Mouse (Mus musculus) MEL-GATA-1-ER (cell line): ENCODE results near the gene Ereg.

Experiments
- DNase-seq: peaks from one replicate; pipeline ENCODE4 v3.0.0-alpha.2; 2012; ENCODE audit warnings: low read depth; ENCODE audit errors: extremely low read depth

Ereg gene

DNA sequence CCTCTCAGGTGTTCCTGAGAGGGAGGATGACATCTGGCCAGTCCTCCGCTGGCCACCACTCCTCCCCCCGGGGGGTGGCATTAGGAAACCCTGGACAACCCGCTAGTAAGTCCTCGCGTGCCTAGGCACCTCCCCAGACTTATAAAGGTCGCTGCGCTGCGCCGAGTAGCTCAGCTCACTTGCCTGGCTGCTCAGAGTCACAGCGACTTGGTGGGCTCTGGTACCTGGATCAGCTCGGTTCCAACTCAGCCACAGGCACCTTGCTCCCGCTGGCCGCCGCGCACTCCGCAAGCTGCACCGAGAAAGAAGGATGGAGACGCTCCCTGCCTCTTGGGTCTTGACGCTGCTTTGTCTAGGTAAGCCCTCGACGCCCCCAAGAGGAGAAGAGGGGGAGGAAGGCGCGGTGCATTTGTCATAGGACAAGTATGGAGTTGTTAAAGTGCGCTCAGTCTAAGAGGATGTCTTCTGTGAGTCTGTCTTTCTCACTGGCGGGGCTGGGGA is at the start of gene Ereg:
Gene Ereg (plus strand): TSS at position 173 of the 501 bp plus-strand sequence.
- DNase-seq: no peak

DNA sequence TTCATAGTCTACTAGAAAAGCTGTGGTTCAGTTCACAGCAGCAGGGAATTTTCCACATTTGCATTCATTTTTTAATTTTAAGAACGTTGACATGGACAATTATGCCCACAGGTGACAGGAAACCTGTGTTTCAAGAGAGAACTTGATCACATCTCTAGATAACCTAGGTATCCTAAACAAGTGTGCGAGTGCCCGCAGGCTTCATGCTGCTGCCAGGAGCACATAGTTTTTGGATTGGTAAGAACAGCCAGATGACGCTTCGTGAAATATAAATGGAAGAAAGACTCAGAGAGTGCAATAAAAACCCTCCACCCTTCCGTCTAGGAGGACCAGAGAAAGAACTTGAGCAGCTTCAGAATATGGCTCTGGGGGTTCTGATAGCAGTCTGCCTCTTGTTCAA is 47.3 kb upstream of the Ereg start, which contains the start of gene Epgn:
Gene Epgn (plus strand): TSS at position 301 of the 400 bp plus-strand sequence.
- no peak for DNase-seq

DNA sequence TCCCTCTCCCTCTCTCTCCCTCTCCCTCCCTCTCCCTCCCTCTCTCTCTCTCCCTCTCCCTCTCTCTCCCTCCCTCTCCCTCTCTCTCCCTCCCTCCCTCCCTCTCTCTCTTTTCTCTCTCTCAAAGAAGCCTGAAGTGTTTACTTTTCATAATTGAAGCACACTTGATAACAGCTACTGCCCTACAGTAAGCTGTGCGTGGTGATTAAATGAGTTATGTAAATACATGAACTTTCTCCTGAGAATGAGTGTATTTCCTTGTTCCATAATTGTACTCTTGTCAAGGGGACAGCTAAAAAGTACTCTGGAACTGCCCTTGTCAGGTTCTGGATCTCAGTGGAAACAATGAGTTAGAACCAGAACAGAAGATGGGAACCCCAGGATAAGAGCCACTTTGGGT is 46.6 kb upstream of the Ereg start:
- no peak for DNase-seq

DNA sequence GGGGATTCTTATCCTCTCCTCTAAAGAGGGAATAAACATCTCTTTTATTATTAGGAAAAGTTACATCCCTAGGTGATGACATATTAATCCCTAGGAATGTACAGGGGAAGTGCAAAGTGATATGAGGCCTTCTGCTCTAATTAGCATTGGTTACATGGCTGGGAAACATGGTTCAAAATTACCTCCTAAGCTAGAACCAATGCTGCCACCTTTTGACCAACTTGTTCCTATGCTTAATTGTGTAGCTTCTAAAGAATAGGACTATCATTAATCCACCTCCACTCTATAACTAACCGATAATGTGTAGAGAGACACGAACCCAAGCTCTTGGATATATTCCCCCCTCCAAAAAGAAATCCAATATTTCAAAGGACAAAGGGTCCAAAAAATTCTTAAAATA is 43.8 kb upstream of the Ereg start:
- no peak for DNase-seq

DNA sequence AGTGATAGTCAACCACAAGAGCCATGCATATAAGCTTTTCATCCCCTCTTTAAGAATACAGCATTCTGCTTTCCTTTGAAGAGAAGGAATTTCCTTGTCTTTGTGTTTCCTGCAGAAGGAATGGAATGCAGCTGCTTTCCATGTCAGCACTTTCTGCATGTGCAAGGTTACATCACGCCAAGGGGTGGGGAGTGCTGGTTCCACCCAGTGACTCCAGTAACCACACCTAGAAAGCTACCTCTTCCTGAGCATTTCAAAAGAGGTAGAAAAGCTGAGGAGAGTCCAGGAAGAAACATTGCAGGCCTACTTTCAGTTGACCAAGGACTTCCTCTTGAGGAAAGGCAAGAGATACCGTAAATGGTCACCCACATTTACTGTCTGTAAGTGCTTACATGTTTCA is 39.1 kb upstream of the Ereg start:
- no peak for DNase-seq

DNA sequence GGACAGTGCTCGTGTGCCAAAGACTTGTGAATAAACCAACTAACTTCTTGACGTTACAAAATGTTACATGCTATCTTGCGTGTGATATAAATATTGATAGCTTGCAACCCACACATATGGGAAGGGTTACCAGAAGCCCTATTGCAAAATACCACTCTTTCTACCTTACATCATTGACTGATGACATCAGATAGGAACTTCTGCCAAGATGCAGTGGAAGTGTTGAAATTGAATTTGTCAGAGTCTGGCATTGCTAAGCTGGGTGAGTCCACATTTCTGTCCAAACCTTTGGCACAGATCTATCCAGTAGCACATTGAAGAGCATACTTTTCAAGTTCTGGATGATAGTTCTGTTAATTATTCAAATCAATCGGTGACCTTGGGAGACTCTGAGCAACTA is 37.8 kb upstream of the Ereg start:
- no peak for DNase-seq

DNA sequence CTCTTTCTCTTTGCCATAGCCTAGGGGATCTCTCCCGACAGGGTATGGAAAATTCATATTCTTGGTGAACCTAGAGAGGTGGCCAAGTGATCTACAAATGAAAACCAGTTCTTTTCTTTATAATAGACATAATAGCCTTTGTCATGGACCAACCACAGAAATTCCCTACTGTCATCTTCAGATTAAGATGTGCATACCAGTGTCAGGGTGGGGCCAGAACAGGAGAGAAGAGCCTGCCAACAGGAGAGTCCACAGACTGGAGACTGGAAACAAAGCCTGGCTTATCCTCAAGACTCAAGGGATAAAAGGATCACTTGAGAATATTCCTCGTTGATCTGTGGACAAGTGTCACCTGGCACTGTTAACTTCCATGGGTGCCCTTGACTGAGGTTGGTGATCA is 36.7 kb upstream of the Ereg start:
- DNase-seq: no peak

DNA sequence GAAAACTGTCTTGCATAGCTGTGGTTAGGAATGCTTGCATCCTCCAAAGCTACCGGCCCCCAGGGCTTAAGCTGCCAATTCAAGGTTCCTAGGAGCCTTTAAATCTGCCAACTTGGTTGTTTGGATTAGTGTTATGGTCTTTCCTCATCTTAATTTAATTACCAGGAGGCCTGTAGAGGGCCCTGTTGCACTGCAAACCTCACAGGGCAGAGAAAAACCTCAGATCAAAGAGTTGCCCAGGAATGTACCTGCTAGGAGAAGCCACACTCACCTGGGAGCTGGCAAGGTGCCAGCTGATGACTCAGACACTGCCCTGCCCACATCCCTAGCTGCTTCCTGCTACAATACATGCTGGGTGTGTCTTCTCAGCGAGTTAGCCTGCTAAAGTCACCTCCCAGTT is 35.9 kb upstream of the Ereg start:
- DNase-seq: no peak

DNA sequence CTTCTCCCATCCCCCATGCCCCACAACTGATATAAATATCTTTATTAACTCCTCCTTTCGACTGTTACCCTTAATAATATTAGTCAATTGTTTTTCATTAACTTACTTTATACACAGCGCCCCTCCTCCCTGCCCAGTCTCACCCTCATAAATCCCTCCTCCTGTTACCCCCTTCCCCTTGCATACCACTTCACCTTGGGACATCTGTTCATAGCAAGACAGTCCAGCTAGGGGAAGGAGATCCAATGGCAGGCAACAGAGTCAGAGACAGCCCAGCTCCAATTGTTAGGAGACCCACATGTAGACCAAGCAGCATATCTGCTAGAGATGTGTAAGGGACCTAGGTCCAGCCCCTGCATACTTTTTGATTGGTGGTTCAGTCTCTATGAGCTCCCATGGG is 35.5 kb upstream of the Ereg start:
- DNase-seq: no peak

DNA sequence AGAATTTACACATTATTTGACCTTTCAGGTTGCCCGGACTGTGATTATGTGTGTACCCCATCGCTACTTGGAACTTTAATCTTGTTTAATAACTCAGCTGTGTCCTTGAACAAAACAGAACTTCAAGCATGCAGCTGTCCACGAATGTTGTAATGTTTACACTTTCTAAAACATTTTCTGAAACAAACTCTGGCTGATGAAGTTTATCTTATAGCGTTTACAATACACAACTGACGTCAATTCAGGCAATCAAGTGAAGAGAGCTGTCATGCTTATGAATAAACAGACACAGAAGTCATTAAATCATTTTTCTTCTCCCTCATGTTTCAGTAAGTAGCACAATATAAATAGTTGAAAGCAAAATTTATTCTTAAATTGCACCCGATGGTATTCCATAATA is 26.4 kb upstream of the Ereg start:
- no peak for DNase-seq

DNA sequence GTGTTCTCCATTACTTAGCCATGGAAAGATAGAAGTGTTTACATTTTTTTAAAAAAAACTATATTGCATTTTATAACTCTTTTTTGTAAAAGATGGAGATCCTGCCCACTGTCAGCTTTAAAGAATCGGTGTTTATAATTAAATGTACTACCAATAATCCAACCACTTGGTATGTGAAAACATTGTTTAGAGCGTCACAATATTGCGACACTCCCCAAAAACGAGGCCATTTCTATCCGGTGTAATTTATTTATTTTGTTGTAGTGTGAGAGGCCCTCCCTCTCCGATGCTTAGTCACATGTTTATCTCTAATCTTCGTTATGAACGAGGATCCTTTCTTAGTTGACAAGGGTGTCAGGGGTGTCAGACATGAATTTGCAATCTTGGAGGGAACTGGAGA is 26.0 kb upstream of the Ereg start:
- DNase-seq: no peak

DNA sequence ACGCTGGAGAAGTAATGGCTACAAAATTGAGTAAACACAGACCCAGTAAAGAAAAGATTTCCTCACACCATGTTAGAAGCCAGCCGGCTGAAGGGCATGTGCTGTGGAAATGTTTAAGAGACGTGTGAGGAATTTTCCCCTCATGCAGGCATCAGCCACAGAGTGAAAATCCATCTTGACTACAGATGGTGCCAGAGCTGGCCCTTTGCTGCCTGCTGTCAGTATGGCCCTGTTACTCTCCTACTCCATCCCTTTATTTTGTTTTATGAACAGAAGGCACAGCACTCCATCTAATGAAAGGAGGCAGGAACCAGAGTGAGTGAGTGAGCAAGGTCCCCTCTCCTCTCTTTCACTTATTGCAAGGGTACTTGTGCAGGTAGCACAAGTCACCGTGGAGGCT is 2.1 kb upstream of the Ereg start:
- no peak for DNase-seq

DNA sequence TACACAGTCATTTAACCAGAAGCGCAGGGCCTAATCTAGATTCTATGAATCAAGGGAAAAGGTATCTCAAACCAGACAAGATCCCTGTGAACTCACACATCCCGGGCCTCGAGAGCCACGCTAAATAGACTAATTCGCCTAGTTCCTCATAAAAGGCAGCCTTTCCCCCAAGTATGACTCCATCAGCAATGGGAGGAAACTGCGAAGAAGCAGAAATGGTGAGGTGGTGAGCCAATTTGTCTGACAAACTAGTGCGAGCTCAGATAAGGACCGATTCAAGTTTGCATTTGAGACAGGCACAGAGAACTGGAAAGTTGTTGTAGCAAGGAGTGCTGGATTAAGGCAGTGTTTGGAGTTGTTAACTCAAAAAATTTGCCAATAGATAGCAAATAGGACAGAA is 796 bp upstream of the Ereg start:
- DNase-seq: no peak

DNA sequence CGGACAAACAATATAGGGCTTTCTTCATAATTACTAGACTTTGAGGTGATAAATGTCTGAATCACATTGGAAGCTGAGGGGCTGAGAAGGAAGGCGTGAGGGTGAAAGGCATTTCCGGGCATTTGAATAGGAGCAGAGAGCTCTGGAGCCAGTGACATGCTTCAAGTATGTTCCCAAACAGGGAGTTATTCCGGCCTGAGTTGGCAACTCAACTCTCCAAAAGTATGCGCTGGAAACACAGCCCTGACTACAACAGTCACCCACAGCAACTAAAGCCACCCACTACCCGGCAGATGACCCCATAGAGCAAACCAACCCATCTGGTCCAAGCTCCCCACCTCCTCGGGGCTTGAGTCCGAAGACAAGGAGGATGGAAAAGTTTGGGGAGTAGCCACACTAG is 396 bp upstream of the Ereg start:
- DNase-seq: no peak

DNA sequence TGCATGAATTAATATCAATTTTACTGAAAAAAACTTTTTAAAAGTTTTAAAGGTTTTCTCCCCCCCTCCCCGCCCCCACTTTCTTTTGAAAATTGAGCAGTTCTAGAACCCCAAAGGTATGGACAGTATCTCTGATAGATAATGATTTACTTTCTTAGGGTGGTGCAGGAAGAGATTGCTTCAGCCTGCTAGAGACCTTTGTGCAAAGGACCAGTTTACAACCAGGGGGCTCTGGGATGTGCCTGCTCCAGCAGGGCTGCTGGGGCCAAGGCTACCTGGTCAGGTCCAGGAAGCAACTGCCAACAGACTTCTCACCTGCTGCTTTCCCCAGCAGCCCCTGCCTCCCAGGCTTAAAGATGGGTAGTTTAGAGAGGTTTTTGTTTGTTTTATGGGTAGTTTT is 599 bp downstream of the Ereg start:
- no peak for DNase-seq

DNA sequence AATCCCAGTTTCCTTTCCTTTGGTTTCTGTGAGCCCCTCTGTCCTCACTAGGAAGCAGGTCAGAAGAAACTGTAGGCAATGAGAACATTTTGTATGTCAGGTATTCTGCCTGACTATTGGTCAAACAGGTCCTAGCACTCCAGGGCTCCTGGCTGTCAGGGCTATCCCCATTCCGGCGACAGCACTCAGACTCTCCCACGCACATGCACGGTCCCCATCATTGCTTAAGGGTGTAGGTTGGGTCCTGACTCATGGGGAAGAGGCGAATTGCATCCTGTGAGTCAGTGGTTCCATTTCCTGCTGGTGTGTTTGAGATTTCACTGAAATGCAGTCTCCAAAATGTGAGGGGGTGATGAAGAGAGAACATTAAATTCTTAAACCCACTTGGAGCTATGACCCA is 8.6 kb downstream of the Ereg start:
- no peak for DNase-seq

DNA sequence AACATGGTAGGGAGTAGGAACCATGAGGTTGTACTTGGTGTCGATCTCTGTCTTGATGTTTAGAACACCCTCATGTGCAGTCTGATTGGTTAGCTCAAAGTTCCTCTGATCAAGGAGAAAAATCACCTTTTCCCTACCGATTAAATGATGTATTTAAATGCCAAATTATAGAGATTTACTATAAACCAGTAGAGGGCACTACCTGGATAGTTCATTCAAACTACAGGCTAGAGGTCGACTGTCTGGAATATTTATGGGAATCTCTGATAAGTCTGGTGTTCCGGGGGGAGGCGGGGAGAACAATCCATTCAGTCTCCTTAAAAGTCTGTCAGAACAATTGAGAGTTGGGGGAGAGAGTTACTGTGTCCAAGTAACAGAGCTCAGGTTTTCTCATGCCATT is 10.9 kb downstream of the Ereg start:
- no peak for DNase-seq

DNA sequence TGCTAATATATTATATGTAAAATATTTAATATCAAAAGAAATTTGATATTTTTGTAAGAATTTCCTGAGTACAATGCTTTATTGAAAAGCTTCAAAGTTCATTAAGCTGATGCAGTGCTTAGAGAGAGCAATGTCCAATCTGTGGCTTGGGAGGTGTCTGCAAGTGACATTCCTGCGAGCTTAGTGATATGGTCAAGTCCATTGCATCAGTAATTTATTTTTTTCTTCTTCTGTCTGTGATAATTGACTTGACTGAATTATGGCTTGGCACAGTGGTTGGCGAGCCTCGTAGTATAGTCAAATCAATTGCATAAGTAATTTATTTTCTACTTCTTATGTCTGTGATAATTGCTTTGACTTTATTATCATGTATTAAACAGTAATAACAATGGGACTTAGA is 15.9 kb downstream of the Ereg start:
- DNase-seq: no peak

DNA sequence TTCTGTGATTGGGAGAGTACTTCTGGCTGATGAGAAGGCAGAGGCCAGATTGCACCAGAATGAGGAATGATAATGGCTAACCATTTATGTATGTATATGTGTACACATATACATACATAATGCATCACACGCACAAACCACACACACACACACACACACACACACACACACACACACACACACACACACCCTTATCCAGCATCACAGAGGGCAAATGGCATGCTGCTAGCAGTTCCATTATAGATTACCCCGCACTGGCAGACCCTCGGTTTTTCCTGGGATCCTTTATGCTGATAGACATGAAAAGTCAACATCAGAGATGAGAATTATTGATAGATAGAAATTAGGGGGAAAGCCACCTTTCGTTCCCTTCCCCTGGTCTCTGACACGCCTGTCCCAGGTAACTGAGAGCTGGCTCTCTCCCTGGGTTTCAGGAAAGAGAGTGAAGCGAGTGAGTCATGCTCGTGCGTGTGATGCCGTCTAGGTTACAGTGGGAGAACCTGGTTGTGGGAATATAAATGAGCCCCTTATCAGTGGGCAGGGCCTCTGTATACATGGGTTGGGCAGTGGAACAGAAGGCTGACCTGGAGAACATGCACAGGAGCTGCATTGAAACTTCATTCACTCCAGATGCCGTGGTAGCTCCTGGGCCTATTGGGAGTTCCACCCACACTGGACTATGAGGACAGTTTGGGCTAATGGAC is 23.6 kb downstream of the Ereg start:
- DNase-seq: no peak

DNA sequence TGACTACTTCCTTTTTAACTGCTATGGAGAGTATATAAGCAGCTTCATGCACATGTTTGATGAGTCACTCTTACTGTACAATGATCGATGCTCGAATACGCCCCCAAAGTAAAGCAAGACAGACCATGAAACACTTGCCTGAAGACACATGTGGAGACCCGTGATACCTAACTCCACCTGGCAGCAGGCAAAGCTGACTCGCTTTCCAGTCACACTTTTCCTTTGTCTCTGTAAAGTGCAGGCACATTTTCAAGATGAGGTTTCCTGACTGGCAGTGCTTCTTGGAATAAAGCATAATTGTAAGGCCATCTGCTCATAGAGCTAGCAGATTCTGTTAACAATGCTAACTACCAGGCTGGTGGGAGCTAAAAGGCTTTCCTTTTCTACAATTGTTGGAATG is 27.3 kb downstream of the Ereg start:
- DNase-seq: no peak

DNA sequence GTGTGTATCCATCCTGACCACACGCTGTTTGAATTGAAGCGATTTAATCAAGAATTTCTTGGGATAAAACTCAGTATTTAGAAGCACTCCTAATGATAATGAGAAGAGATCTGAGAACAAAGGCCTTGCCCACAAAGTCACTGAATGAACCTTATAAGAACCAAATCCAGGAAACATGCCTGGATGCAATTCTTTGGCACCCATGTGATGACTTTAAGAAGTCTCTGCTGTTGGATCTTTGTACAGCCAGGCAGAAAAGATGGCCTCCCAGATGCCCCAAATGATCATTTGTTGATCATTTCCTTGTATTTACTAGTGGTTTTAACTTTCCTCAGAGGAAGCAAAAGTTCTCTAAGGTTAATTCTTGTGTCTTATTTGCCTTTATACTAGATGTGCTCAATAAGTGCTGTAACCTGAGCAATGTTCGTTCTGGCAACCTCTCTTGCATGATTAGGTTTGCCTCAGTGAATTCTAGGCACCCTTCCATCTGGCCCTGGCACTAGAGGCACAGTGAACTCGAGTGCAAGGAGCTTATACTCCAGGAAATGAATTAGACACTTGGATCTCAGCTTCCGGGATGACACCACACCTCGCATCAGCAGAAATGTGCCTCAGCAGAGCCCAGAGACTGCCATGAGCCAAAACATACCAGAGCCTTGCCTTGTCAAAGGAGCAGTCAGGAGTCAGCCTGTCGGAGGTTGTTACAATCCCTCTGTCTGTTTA is 29.7 kb downstream of the Ereg start:
- no peak for DNase-seq

DNA sequence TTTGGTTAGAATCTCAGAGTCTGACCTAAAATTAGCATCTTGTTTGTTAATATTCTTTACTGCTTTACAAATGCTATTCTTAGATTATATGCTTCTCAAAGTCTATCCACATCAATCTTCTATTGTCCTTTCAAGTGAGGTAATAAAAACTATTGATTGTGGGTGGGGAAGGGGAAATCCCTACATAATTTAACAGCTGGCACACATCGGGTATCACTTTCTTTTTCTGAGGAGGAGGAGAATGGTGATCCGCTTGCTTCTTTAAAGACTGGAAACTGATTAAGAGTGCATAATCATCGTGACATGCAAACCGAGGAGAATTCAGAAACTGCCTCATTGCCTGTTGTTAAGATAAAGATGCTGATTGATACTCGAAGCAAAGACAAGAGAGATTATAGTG is 31.8 kb downstream of the Ereg start:
- no peak for DNase-seq

DNA sequence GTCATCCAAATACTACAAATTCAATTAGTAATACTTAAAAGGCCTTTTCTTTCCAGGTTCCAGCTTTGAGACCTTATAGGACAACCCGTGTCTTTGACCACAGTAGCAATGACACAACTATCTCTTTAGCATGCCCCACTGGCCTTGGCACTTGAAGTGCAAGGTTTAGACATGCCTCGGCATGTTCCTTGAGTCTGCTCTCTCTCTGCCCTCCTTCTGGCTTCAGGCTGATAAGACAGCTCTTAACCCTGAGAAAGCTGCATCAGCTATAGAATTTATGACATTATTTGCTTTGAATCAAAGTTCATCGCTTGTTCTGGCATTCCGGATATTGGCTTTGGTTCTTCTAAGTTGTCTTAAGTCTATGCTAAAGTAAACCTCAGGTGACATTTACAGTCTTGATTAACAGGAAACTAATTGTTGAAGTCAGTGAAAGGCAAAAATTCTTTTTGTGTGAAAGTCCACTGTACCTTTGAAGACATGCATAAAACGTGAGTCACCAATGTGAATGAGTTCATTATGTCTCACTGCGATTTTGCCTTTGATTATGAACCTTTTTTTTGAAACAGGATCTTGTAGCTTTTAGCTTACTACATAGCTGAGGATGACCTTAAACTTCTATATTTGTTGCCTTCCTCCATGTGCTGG is 35.7 kb downstream of the Ereg start:
- no peak for DNase-seq
